Mouse (Mus musculus) heart, postnatal 0 days (tissue): Measurements from ENCODE around the gene Col8a2. TPM values are rescaled to one million over a fixed set of nuclear protein-coding genes. Genes with fewer than 3 reads are reported as not detected.

Experiments used
- ATAC-seq: fragments of 200-750 bp; cut with Nextera tagmentation; 2 replicates; pipeline ENCODE4 v1.8.0; 2017; ENCODE audit warnings: low read depth, moderate number of reproducible peaks, moderate library complexity; ENCODE audit not compliant: insufficient read depth
- DNase-seq: peaks from one replicate; pipeline ENCODE4 v3.0.0-alpha.2; 2016; ENCODE audit warnings: low spot score
- H3K27ac ChIP-seq: fragments of 300-500 bp; sonication (generic); 2 replicates; pipeline ENCODE4 v1.5.1; 2014; ENCODE audit warnings: low read depth, mild to moderate bottlenecking
- H3K27me3 ChIP-seq: fragments of 300-500 bp; sonication (generic); 2 replicates; pipeline ENCODE4 v1.6.1; 2014; ENCODE audit warnings: low read length, mixed read lengths; ENCODE audit not compliant: control insufficient read depth, insufficient read depth
- H3K36me3 ChIP-seq: fragments of 300-500 bp; sonication (generic); replicated peaks from 2 replicates; pipeline ENCODE4 v1.6.1; 2014; ENCODE audit warnings: low read length, mixed read lengths; ENCODE audit not compliant: control insufficient read depth, insufficient read depth
- H3K4me1 ChIP-seq: fragments of 300-500 bp; sonication (generic); 2 replicates; pipeline ENCODE4 v1.6.1; 2014; ENCODE audit warnings: antibody characterized with exemption; ENCODE audit not compliant: control insufficient read depth, insufficient read depth
- H3K4me2 ChIP-seq: fragments of 300-500 bp; sonication (generic); 2 replicates; pipeline ENCODE4 v1.6.1; 2014; ENCODE audit warnings: low read depth, mild to moderate bottlenecking, low read length, moderate library complexity
- H3K4me3 ChIP-seq: fragments of 300-500 bp; sonication (generic); 2 replicates; pipeline ENCODE4 v1.5.1; 2014; ENCODE audit warnings: low read depth, low read length
- H3K9ac ChIP-seq: fragments of 300-500 bp; sonication (generic); replicated peaks from 2 replicates; pipeline ENCODE4 v1.6.1; 2014; ENCODE audit warnings: low read depth, low read length, mixed read lengths
- H3K9me3 ChIP-seq: fragments of 300-500 bp; sonication (generic); replicated peaks from 2 replicates; pipeline ENCODE4 v1.6.1; 2016; ENCODE audit warnings: low read length; ENCODE audit not compliant: control insufficient read depth
- CTCF ChIP-seq: IDR thresholded peaks from 2 replicates; pipeline ENCODE4 v1.5.1; 2016; ENCODE audit warnings: antibody characterized with exemption, control low read depth, low read depth
- EP300 ChIP-seq: IDR thresholded peaks from 2 replicates; pipeline ENCODE4 v1.6.1; 2016; ENCODE audit warnings: antibody characterized with exemption, low read depth
- WGBS: fragments of 180-500 bp; shearing (Covaris S2); extraction: QIAGEN DNeasy Blood & Tissue Kit; methylation state at CpG from one replicate; pipeline ENCODE4 v1.1.7; 2014; 5-methylcytosine and 5-hydroxymethylcytosine counted together
- polyA plus RNA-seq: library from polyadenylated mRNA; unstranded; fragments of >200 nt; fragmentation: Nextera tagmentation; extraction: Ambion mirVana; gene quantifications from 2 replicates; pipeline ENCODE4 v1.2.1, GENCODE M21; 2015
- total RNA-seq: library from RNA; depleted of rRNA; stranded (reverse); fragments of >200 nt; gene quantifications from 2 replicates; pipeline ENCODE4 v1.2.3, GENCODE M21; 2014; ENCODE audit warnings: low replicate concordance

The Col8a2 gene
- total and polyA plus RNA-seq, 2 experiments from 2014 or later: 0.71 to 4.3 TPM

DNA sequence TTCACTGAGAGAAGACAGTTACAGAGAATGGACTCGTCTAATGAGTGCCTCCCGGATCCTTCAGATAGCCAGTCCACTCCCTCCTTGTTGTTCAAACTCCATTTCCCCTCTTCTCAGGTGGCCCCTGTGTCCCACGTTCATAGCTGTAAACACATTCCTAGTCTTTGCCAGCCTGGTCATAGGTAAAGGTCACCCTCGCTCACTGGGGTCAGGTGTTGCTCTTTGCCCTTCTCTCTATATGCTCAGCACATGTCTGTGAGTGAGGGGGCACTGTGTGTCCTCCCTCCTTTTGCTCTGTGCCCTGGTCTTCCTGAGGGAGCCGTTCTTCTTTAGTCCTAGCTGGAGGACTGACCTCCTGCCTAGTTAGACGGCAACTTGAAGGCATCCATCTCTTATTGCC, 33.2 kb downstream of the Col8a2 start:
- H3K4me1 ChIP-seq: 0 out of 2 replicates have a peak, but pooled peaks cover 4% of the 10 kb centered on the region
- no peak overlapping the region for H3K4me2 ChIP-seq
- peaks cover 23% of the 10 kb centered on the region for H3K36me3 ChIP-seq
- DNase-seq (no peak), ATAC-seq (no peak)
- 85% methylated on average over 6 of the region's 6 CpGs for WGBS
- no peak overlapping the region for H3K4me3 ChIP-seq
- 0 out of 2 replicates have a peak, but pooled peaks cover 6% of the 10 kb centered on the region for H3K27me3 ChIP-seq
- no peak for TF ChIP-seq EP300
- TF ChIP-seq CTCF: no peak
- no peak overlapping the region for H3K9ac ChIP-seq
- no peak overlapping the region for H3K27ac ChIP-seq
- H3K9me3 ChIP-seq: no peaks in the 10 kb centered on the region

DNA sequence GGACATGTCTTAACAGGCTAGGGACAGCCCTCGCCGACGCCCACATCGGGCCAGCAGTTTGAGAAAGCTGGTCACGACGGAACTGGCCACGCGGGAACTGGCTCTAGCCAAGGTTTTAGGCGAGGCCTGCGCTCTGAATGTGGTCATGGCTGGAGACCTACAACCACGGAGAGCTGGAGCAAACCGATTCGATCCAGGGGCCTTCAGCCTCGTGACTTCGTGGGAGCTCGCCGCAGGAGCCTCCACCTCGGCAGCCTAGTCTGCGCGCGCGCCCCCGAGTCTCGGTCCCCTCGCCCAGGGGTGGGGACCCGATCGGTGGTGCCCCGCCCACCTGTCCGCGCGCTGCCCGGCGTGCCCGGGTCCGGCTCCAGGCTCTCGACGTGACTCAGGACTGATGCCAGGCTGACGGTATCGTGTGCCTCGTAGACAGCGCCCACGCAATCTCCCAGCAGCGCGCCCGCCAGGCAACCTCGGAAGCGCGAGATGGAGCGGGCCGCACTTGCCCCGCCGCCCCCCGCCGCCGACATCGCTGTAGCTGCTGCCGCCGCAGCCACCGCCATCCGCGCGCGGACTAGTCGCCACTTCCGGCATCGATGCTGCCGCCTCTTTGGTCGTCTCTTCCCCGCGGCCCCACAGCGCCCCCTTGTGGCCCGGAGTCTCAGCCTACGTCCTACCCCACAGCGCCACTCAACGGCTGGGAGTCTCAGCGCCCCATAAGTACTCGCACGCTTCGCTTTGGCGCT, 34.7 kb downstream of the Col8a2 start, which contains the start of gene Adprhl2:
TSS of gene Adprhl2 (minus strand) at position 593 of the 743 bp plus-strand sequence.
- ATAC-seq: peak; percentile 85
- H3K27me3 ChIP-seq: 0 out of 2 replicates have a peak, but pooled peaks cover 12% of the 10 kb centered on the region
- H3K4me1 ChIP-seq: 0 out of 2 replicates have a peak, but pooled peaks cover 4% of the 10 kb centered on the region
- peak within 1 kb of the TSS; percentile 83 for H3K4me2 ChIP-seq
- peaks cover 21% of the 10 kb centered on the region for H3K36me3 ChIP-seq
- H3K27ac ChIP-seq: peak within 1 kb of the TSS; percentile 54
- no peaks in the 10 kb centered on the region for H3K9me3 ChIP-seq
- DNase-seq: peak; percentile 93
- peak within 1 kb of the TSS; percentile 80 for H3K9ac ChIP-seq
- peak; percentile 100 for TF ChIP-seq CTCF
- TF ChIP-seq EP300: peak; percentile 86; the same call in 1 of the 2 replicates
- under 1% methylated on average over 72 of the region's 80 CpGs for WGBS
- peak within 1 kb of the TSS; percentile 70 for H3K4me3 ChIP-seq

DNA sequence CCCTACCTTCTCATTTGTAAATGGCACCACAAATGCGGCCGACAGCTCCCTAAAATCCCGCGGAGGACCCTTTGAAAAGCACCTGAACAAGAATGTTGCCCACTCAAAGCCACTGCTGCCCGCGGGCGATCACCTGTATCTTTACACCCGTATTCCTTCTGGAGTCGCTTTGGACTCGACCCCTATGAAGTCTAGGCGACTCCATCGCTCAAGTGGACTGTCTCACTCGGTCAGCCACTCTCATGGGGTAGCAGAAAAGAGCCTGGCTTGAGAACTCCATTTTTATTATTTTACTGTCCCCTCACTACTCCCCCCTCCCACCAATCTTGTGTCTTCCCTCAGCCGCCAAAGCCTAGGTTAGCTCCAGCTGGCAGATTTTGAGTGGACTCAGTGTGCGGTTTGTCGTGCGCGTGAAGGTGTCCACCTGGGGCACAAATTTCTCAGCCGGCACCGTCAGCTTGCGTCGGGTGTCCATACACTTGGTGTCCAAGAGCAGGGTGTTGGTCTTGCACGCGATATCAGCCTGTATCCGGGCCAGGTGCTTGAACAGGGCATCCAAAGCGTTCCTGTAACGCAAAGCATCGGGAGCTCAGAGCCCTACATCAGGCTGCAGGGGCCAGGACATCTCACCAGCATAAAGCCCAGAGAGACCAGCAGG, 35.4 kb downstream of the Col8a2 start:
- no peak overlapping the region for H3K9ac ChIP-seq
- 0 out of 2 replicates have a peak, but pooled peaks have one; percentile 2 for ATAC-seq
- 52% methylated on average over 28 of the region's 28 CpGs for WGBS
- H3K27ac ChIP-seq: no peak overlapping the region
- no peak for DNase-seq
- TF ChIP-seq EP300 (no peak), CTCF (no peak)
- H3K4me3 ChIP-seq: peak overlapping the region; percentile 70
- no peaks in the 10 kb centered on the region for H3K9me3 ChIP-seq
- H3K36me3 ChIP-seq: peaks cover 14% of the 10 kb centered on the region
- H3K4me1 ChIP-seq: 0 out of 2 replicates have a peak, but pooled peaks cover 4% of the 10 kb centered on the region
- 0 out of 2 replicates have a peak, but pooled peaks cover 12% of the 10 kb centered on the region for H3K27me3 ChIP-seq
- peak overlapping the region; percentile 83 for H3K4me2 ChIP-seq

DNA sequence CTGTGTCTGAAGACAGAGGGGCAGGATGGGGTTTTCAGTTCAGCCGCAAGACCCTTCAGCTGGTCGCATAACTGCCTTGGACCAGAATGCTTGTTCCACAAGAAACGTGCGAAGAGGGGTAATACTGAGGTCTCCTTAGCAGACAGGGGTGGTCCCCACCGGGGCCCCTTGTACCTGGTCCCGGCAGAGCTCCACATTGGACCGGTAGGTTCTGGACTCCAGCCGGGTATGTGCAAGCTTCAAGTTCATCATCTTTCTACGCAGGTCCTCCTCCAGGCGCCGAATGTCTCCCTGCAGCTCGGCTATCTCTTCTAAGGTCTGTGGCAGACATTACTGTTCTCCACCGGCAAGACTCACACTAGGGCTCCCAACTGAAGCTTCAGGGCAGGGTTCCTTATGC, 36.1 kb downstream of the Col8a2 start:
- TF ChIP-seq EP300 (no peak), CTCF (no peak)
- Histone ChIP-seq H3K4me2 (no peak overlapping the region), H3K27ac (no peak overlapping the region), H3K4me1 (0 out of 2 replicates have a peak, but pooled peaks cover 4% of the 10 kb centered on the region), H3K4me3 (no peak overlapping the region), H3K27me3 (0 out of 2 replicates have a peak, but pooled peaks cover 12% of the 10 kb centered on the region), H3K9me3 (no peaks in the 10 kb centered on the region), H3K36me3 (peaks cover 7% of the 10 kb centered on the region), H3K9ac (no peak overlapping the region)
- DNase-seq: no peak
- WGBS: 94% methylated on average over 13 of the region's 13 CpGs
- no peak for ATAC-seq

DNA sequence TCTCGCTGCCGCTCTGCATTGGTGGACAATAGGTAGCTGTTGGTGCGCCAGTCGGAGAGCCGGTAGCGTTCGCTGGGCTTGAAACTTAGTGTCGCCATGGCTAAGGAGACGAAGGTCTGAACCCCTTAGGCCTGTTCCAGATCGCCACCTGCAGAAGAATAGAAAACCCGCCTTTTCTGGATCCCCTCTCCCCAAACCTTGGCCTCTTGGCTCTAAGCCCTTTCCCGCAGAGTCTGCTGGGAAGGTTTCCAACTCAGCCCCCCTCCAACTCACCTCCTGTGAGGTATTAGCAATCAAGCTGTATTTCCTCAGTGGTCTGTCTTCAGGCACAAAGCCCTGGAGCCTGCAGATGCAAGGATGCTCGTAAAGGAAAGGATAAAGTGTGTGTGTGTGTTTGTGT, 38.3 kb downstream of the Col8a2 start:
- 0 out of 2 replicates have a peak, but pooled peaks cover 12% of the 10 kb centered on the region for H3K27me3 ChIP-seq
- H3K27ac ChIP-seq: no peak overlapping the region
- WGBS: 40% methylated on average over 13 of the region's 13 CpGs
- no peak for ATAC-seq
- H3K9ac ChIP-seq: no peak overlapping the region
- no peak overlapping the region for H3K4me3 ChIP-seq
- 0 out of 2 replicates have a peak, but pooled peaks cover 4% of the 10 kb centered on the region for H3K4me1 ChIP-seq
- no peak for DNase-seq
- H3K36me3 ChIP-seq: no peaks in the 10 kb centered on the region
- TF ChIP-seq EP300: no peak
- TF ChIP-seq CTCF: no peak
- H3K4me2 ChIP-seq: no peak overlapping the region
- no peaks in the 10 kb centered on the region for H3K9me3 ChIP-seq
